Mouse (Mus musculus) heart, postnatal 4 days (tissue): ENCODE results near the gene Ephb1. TPM values are rescaled to one million over a fixed set of nuclear protein-coding genes. Genes with fewer than 3 reads are reported as not detected.
A peak's percentile ranks its signal among the peaks of the same experiment; 100 is the strongest.

ENCODE experiments used
- DNase-seq: peaks from one replicate; pipeline ENCODE4 v3.0.0; 2021
- total RNA-seq, 2 experiments: library from RNA; stranded (reverse); gene quantifications; 2 replicates each; pipeline ENCODE4 v1.2.3; 2021

Gene Ephb1
- total RNA-seq, 2 experiments from 2014 or later: 8.3 to 9.7 TPM

DNA sequence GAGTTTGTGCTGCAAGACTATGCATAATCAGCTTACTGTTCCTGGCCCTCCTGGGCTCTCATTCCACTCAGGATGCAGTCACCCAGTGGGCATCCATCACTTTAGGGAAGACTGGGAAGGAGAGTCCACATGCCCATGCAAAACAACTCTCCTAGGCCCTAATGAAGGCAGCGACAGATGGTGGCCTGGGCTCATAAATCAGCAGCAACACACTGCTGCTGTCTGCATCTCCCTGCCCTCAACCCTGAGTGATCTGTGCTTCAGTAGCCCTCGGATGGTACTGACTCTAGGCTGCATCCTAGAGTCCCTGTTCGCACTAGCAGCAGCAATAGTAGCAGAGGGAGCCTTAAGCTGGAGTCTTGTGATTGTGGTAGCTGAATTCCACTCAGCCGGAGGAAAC lies 114.3 kb downstream of the Ephb1 start:
- no peak for DNase-seq

DNA sequence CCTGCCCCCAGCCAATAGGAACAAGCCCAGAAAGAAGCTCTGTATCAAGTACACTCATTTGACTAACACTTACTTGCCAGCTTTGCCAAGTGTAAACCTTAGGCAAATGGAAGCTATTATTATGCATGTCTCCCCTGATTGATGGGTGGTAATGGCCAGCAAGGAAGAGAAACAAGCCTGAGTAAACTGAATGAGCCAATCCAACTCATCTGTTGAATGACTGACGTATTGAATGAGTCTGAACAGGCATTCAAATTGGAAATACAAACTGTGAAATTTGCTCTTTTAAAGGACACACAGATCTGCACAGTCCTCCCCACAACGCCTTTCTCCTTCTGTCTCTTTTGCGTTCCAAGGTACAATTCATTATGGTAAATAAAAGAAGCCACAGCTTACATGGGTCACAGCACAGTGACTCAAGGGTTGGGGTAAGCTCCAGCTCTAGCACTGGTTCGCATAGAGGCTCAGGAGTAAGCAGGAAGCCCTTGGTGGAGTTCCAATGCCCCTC lies 119.0 kb downstream of the Ephb1 start:
- no peak for DNase-seq

DNA sequence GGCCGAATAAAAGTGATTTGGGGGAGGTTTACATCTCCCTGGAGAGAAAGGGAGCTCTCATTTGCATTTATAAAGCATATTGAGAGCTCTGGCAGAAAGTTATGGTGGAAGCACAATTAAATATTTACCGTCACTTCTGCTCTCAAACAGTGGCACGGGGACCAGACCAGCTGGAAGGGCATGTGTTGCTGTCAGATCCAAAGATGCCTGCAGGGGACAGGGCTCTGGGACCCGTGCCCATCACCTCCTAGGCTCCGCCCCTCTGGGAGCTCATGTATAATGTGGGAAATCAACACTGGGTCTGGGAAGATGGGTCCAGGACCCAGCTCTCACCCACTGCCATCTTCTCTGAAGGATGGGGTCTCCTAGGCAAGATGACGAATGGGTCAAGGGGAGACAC lies 123.2 kb downstream of the Ephb1 start:
- no peak for DNase-seq

DNA sequence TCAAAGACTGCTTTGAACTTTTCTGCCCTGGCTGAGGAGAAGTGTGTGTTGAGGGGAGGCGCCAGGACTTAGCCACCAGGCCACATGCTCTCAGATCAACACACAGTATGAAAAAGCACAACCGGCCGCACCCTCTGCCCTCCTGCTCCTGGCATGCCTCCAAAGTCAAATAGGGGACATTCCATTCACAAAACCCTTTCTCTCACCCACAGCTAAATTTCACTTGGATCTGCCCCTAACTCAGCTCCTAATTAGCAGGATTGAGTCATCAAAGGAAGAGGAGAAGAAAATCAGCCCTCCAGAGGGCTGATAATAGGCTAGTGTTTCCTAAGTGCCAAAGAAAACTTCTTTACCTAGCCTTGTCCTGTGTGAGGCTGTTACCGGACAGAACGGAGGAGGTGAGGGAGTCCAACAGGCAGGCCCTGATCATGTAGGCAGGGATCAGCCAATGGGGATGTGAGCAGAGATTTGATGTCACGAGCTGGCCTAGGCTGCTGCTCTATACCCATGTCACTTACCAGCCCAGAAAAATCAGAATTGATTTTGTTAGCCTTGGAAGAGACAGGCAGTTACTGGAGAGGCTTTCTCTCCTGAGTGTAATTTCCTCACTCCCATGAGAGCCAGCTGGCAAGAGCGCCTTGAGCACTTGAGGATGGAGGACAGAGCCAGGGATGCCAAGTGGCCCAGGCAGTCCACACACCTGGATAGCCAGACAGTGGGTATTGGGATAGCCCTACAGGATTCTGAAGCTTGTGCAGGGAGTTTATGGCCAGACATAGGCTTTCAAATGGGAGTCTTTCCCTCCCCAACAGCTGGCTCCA lies 137.5 kb downstream of the Ephb1 start:
- DNase-seq: peak; percentile 14

DNA sequence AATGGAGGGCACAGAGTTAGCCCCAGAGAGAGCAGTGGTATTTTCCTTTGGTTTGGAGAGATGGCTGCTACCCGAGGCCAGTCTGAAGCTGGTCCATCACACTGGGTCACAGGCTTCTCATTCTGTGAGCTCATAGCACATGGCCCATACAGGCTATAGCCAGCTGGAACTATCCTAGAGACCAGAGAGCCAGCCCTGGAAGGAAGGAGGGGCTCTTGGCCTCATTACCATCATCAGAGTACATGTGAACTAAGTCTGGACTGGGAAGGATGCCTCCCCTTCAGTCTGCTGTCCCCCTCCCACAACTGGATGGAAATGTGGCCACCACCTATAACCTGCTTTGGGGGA lies 142.5 kb downstream of the Ephb1 start:
- DNase-seq: no peak

DNA sequence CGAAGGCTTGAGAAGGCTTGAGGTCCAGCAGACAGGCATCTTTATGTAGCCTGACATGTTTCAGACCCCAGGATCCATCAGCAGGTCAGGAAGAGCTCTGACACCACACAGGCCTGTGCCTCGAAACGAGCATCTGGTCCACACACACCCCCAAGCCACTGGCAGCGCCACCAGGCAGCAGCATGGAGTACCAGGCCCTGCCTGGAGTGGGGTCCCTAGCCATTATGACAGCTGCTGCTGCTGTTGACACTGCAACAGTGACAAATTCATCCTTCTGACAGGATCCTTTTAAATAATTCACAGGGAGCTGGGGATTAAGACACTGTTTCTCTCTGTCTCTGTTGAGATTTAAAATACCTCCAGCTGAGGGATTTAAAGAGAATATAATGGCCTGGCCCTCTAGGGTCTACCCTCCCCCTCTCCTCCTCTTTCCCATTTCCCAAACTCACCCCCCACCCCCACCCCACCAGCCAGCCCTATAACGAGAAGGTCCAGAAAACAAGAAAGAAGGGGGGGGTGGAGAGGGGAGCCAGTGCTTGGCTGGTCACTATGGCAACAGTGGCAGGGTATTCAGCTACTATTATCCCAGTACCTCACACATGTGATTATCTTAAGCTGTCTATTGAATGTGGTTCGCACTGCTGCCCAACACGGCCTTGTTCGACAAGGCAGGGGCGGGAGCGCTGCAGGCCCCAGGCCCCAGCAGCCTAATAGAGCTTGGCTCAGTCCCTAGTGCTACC lies 143.0 kb downstream of the Ephb1 start:
- no peak for DNase-seq

DNA sequence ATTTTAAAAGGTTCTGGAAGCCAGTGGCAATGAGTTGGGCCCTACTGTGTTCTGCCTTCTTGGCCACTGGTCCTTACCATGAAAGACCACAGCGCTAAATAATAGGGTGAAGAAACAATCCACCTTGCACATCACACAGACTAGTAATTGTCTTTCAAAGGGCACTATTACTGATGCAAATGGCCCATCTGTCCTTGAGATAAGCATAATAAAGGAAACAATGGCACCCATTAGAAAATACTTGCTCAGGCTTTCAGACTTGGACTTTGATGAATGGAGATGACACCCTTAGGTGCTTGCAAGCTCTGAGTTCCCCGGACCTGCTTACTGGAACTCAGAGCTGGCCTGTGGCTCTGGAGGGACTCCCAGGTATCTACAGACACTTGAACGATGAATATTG lies 149.0 kb downstream of the Ephb1 start:
- no peak for DNase-seq

DNA sequence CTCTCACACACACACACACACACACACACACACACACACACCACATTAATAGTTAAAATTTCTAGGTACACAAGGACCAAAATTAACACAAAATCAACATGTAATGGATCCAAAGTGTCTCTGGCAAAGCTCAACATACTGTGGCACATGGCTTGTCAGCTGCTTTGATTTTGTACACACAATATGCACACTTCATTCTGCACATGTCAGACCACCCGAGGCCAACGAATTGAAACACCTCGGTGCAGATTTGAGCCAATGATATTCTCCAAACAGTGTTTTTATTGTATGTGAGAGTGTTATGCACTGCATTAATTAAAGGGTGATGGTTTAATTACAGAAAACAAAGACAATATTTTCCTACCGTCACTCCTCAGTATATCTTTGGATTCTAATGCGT lies 152.6 kb downstream of the Ephb1 start:
- no peak for DNase-seq

DNA sequence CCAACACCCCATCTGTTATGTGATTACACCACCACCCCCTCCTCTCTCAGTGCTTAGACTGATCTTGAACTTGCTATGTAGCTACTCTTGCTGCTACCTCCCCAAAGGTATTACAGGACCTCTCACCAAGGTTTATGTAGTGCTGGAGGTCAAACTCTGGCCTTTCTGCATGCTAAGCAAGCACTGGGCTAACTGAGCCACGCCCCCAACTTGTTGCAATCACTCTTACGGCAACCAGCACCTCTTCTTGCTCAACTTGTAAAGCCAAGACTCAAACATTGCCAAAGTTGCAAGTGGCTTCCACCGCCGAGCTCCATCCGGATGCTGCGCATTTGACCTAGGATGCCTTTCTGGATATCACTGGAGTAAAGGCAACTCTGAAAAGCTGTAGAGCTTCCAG lies 157.6 kb downstream of the Ephb1 start:
- DNase-seq: no peak

DNA sequence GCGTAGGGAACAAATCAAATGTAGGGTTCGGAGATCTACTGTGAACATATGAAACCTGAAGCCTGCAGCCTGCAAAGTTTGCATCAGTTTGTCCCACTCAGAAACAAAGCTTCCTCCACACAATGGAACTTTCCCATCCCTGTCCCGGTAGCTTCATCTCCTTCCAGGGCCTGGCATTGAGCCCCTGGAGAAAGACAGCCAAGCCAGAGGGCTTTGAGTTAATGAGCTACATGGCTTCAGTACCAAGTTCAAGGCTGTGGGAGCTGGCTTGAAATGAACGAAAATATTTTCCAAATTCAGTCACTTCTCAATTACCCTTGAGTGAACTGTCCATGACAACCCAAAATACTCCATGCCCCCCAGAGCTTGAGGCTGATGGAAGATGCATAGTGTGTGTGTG lies 160.4 kb downstream of the Ephb1 start:
- no peak for DNase-seq

DNA sequence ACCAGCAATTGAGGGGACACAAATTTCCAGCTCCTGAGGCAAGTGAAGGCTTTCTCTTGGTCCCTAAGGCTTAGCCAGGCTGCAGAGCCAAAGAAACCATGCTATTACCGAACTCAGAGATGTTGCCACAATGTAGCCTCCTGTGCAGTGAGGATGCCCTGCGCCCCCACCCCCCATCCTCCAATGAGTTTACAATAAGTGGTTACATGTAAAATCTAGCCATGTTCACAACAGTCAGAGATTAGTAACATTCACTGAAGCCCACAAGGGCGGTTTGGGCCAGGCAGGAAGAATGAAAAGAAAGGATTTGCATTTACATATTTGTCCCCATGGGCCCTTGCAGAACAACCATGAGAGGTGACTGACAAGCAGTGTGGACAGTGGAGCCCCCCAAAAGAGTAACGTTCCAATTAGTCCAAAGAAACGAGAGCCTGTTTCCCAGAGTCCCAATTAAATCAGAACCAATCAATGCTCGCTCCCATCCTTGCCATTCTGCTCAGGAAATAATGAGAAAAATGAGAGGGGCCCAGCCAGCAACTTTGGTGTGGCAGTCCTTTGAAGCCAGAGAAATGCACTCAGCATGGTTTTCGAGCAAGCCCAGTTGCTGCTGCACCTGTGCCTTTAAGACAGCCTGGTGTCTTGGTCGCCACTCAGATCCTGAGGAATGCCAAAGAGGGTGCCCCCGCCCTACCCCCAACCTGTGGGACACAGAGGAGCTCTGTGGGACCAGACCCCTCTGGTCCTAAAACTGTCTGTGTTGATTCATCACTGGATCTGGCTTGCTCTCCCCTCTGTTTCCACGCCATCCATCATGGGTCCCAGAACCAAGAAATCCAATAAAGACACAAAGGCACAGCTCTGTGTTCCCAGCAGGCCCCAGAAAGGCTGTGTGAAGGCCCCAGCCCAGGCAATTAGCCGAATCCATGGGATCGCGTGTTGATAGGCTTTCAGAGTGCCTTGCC lies 161.5 kb downstream of the Ephb1 start:
- no peak for DNase-seq

DNA sequence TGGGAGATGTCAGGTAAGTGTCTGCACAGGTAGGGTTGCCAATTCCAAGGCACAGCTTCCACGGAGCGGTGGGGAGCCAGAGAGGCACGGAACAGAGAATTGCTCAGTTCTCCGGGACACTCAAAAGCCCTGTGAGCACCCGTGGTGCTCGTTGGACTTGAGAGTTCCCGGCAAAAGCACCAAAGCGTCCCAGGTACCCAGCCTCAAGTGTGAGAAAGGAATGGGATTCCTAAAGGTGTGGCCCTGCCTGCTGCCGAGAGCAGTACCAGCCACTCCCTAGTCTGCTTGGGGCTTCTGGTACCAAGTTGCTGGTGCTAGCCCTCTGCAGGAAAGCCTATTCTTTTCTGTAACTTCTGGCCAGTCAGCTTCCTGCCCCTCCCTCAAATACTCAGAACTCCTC lies 164.4 kb downstream of the Ephb1 start:
- DNase-seq: no peak

DNA sequence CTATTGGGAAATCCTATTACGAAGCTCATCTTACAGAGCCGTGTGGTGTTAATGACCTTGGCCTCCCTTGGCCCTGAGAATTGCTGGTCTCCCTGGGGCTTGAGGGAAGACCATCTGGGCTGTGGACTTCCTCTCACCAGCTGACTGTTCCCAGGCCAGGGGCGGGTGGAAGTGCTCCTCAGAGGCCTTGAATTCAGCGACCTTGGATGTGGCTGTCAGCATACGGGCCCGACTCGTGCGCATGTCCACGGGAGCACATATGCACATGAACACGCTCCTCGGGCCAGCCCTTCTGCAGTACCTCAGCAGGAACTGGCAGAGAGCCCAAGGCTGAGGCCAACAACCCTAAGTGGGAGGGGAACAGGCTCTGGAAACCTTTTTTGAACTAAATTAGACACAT lies 165.1 kb downstream of the Ephb1 start:
- peak; percentile 61 for DNase-seq

DNA sequence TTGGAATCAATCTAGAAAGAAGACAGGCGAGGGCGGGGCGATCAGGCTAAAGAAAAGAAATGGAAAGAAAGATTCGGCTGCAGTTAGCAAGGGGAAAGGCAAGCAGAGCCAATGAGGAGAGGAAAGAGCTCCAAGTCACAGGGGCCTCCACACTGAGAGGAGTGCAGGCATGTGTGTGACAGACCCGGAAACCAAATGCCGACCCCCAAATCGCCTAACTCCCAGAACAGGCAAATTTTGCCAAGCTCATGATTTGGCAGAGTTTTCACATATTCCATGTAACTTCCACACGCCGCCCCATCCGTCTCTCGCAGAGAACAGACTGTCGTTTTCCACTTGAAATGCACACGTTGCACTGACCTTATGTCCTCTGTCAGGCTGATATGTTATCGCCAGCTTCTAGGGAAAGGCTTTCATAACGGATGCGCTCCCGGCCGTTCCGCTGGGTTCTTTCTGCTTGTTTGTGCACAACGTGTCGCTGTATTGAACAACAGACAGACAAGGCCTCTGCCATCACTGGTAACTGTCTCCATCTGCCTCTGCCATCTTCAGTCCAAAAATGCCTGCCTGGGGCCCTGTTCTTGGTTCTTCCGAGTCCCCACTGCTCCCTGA lies 170.7 kb downstream of the Ephb1 start:
- no peak for DNase-seq

DNA sequence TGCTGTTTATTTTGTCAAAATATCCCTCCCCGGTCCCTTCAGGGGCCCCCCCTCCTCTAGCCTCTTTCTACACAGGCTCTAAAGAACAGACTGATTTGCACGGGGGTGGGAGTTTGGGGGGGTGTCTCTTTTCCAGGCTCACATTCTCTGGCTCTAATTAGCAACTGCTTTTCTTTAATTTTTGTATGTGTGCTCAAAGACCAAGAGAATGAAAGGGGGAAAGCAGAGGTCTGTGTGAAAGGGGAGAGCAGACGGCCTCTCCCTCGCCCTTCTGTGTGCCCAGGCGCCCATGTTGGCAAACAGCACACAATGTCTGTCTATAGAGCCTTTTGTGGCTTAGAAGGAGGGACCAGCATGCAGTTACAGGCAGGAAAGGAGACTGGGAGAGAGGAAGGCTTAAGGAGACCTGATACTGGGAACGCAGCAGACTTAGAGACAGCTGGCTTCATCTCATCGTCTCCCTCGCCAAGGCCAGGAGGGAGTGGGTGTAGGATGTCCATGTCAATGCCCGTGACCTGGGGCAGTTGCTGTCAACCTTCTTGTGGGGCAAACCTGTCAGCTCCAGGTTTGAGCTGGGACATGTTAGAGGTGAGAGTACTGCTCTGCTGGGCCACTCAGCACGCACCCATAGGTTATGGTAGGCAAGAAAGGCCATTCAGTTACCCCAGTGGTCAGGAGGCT lies 172.5 kb downstream of the Ephb1 start:
- DNase-seq: no peak

DNA sequence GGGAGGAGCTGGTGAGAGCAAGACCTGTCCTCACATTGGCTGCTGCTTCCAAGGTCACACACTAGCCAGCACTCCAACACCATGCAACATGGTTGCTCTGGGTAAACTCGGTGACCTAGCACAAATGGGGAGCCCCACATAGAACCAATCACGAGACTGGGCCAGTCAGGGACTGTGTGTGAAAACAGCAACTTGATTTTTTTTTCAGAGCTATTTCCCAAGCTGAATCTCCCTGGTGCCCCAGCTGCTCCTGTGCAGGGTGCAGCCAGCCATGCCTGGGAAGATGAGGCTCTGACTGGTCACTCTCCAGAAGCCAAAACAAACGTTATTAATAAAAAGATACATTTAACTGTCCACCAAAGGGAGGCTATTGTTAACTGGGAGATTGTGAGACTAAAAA lies 173.2 kb downstream of the Ephb1 start:
- DNase-seq: no peak

DNA sequence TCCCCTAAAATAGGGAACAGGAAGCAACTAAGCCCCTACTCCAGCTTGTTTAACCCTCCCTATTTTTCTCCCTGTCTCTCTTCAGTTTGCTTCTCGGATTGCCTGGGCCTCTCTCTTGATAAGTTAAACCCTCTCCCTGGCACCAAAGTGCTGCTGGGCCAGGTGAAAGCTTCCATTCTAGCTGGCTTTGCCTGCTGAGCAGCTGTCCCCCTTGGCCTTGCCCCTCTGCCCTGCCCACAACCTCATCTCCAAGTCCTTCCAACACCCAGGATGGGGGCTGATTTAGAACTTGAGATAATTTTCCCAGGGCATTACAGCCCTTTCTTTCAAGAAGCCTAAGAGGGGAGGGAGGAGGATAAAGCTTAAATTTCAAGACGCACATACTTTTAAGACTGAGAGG lies 174.0 kb downstream of the Ephb1 start:
- no peak for DNase-seq

DNA sequence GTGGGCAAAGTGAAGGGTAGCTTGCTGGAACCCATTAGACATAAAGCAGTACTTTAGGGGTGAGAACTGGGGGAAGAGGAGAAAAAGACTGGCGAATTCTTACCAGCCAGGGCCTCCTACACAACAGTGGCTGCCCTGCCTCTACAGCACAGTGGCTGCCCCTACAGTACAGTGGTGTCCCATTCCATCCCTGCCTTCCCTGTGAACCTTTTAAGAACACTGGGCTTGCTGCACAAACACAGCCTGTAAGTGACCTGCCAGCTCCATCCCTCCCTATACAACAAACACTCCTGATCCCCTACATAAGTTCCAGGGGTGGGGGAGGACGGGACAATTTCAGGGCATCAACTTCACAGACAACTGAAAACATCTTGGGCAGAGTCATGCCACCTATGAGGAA lies 174.4 kb downstream of the Ephb1 start:
- no peak for DNase-seq

DNA sequence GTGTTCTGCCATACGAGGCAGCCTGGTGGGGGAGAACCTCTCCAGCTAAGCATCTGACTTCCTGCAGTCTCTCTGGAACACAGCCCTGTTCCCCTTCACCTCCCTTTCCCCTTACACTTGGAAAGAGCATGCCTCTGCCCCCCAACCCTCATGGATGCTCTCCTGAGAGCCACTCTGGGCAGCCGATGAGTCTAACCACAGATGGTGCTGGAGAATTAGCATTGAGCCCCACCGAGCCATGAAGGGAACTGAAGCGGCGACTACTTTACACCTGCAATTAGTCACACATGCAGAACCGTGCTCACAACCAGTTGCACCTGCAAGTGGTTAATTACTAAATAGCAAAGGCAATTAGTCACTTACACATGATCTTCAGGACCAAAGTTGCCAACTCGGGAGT lies 184.8 kb downstream of the Ephb1 start:
- DNase-seq: no peak

DNA sequence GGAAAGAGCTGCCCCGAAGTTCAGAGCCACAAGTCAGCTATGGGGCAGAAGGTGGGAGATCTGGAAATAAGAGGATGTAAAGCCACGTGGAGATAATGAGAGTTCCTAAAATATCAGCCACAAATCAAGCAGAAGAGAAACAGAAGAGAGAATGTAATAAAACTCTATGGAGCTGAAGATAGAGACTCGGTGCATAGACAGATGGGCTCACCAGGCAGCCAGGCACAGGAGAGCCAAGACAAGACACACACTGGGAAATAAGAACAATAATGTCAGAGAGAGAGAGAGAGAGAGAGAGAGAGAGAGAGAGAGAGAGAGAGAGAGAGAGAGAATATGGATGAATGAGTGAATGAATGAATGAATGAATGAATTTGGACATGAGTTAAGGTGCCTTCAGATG lies 198.6 kb downstream of the Ephb1 start:
- no peak for DNase-seq

DNA sequence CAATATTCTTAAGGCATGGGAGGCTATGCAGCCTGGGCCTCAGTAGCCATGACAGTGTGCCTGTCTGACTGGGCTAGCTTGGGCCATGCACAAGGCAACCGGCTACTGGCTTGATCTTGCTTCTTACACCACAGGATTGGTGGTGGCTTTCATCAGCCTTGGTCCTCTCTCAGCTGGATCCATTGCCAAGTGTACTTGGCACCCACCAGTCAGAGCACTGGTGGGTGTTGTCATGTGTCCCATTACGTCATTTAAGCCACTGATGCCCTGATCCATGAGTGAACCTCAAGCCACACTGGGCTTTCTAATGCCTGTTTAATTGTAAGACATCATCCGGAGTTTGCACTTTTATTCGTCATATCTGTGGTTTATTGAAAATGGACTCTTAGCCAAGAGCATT lies 215.3 kb downstream of the Ephb1 start:
- no peak for DNase-seq

DNA sequence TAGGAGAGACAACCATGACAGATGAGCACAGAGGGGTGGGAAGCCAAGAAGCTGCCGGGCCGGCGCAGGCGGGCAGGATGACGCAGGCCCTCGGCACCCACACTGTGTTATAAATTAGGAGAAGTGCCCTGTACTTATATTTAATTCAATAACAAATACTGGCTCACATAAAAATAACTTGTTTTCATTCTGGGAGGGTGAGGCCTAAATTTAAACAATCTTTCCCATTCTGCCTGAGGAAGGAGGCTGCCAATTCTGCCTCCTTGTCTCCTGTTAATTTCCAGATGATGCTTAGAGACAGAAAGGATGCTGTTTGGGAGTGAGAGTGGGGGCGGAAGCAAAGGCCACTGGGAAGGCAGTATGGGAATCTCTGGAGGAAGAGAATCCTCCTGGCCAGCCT lies 215.8 kb downstream of the Ephb1 start:
- DNase-seq: no peak
